Mouse (Mus musculus): ENCODE results near the gene Raf1.

Gene Raf1

GRCm38 (mm10) chr6:115615983-115616382 is 60.5 kb downstream of the Raf1 start:
- DNase-seq (ENCODE audit: low read depth, low spot score): no peak

- DNase-seq (ENCODE audit: low read depth, low spot score): peak; percentile 73
Measured at GRCm38 (mm10) chr6:115613793-115614192, 62.6 kb downstream of the Raf1 start.

- no peak for DNase-seq (ENCODE audit: low read depth, low spot score)
Measured at GRCm38 (mm10) chr6:115610301-115610700, 66.1 kb downstream of the Raf1 start.

- DNase-seq (ENCODE audit: low read depth, low spot score): peak; percentile 55
Measured at GRCm38 (mm10) chr6:115609121-115609520, 67.3 kb downstream of the Raf1 start.

- peak; percentile 89 for DNase-seq (ENCODE audit: low read depth, low spot score)
Measured at GRCm38 (mm10) chr6:115607429-115607828, 69.0 kb downstream of the Raf1 start.

- no peak for DNase-seq (ENCODE audit: low read depth, low spot score)
Measured at GRCm38 (mm10) chr6:115606461-115606860, 70.0 kb downstream of the Raf1 start.

- DNase-seq (ENCODE audit: low read depth, low spot score): peak; percentile 93
Measured at GRCm38 (mm10) chr6:115601715-115602523, 74.5 kb downstream of the Raf1 start, which contains the start of gene Mkrn2. TSS of gene Mkrn2 (plus strand) at chr6:115601902.

- no peak for DNase-seq (ENCODE audit: low read depth, low spot score)
Measured at GRCm38 (mm10) chr6:115601322-115601714, 75.1 kb downstream of the Raf1 start.

- no peak for DNase-seq (ENCODE audit: low read depth, low spot score)
Measured at GRCm38 (mm10) chr6:115595667-115596066, 80.8 kb downstream of the Raf1 start.

- no peak for DNase-seq (ENCODE audit: low read depth, low spot score)
Measured at GRCm38 (mm10) chr6:115594463-115594862, 82.0 kb downstream of the Raf1 start.

- DNase-seq (ENCODE audit: low read depth, low spot score): no peak
Measured at GRCm38 (mm10) chr6:115593252-115593651, 83.2 kb downstream of the Raf1 start.

- no peak for DNase-seq (ENCODE audit: low read depth, low spot score)
Measured at GRCm38 (mm10) chr6:115592458-115592857, 84.0 kb downstream of the Raf1 start, which contains the start of gene Mkrn2os. TSS of gene Mkrn2os (minus strand) at chr6:115592576.

- no peak for DNase-seq (ENCODE audit: low read depth, low spot score)
Measured at GRCm38 (mm10) chr6:115591692-115592359, 84.6 kb downstream of the Raf1 start.

- DNase-seq (ENCODE audit: low read depth, low spot score): no peak
Measured at GRCm38 (mm10) chr6:115586321-115586720, 90.1 kb downstream of the Raf1 start.

- no peak for DNase-seq (ENCODE audit: low read depth, low spot score)
Measured at GRCm38 (mm10) chr6:115584176-115584575, 92.3 kb downstream of the Raf1 start.

- no peak for DNase-seq (ENCODE audit: low read depth, low spot score)
Measured at GRCm38 (mm10) chr6:115583430-115584125, 92.9 kb downstream of the Raf1 start.

- DNase-seq (ENCODE audit: low read depth, low spot score): no peak
Measured at GRCm38 (mm10) chr6:115582328-115583115, 93.9 kb downstream of the Raf1 start.

- DNase-seq (ENCODE audit: low read depth, low spot score): no peak
Measured at GRCm38 (mm10) chr6:115580810-115581209, 95.6 kb downstream of the Raf1 start.

- no peak for DNase-seq (ENCODE audit: low read depth, low spot score)
Measured at GRCm38 (mm10) chr6:115577941-115578340, 98.5 kb downstream of the Raf1 start.

- DNase-seq (ENCODE audit: low read depth, low spot score): peak; percentile 14
Measured at GRCm38 (mm10) chr6:115577407-115577806, 99.0 kb downstream of the Raf1 start.

- DNase-seq (ENCODE audit: low read depth, low spot score): peak; percentile 51
Measured at GRCm38 (mm10) chr6:115574171-115574570, 102.3 kb downstream of the Raf1 start.
